Mouse (Mus musculus) forebrain, embryonic 14.5 days (tissue): ENCODE results near the gene Zfp652. TPM values are rescaled to one million over a fixed set of nuclear protein-coding genes. Genes with fewer than 3 reads are reported as not detected.

Source experiments
- ATAC-seq: fragments of 200-750 bp; cut with Nextera tagmentation; 2 replicates; pipeline ENCODE4 v1.8.0; 2017; ENCODE audit warnings: mild to moderate bottlenecking, moderate library complexity
- DNase-seq: peaks from one replicate; pipeline ENCODE4 v3.0.0-alpha.2; 2015; ENCODE audit warnings: low spot score
- H3K27ac ChIP-seq: fragments of 300-500 bp; sonication (generic); 2 replicates; pipeline ENCODE4 v1.5.1; 2014; ENCODE audit warnings: low read depth, mild to moderate bottlenecking, control low read depth, low read length, moderate library complexity
- H3K27me3 ChIP-seq: fragments of 300-500 bp; sonication (generic); replicated peaks from 2 replicates; pipeline ENCODE4 v1.6.1; 2014; ENCODE audit warnings: low read length, control low read depth, mixed read lengths; ENCODE audit not compliant: control insufficient read depth, insufficient read depth
- H3K36me3 ChIP-seq: fragments of 300-500 bp; sonication (generic); 2 replicates; pipeline ENCODE4 v1.6.1; 2014; ENCODE audit warnings: low read length, control low read depth; ENCODE audit not compliant: control insufficient read depth, insufficient read depth
- H3K4me1 ChIP-seq: fragments of 300-500 bp; sonication (generic); 2 replicates; pipeline ENCODE4 v1.6.1; 2014; ENCODE audit warnings: antibody characterized with exemption, low read length, control low read depth; ENCODE audit not compliant: control insufficient read depth, insufficient read depth
- H3K4me2 ChIP-seq: fragments of 300-500 bp; sonication (generic); 2 replicates; pipeline ENCODE4 v1.6.1; 2014; ENCODE audit warnings: mild to moderate bottlenecking, control low read depth, low read length
- H3K4me3 ChIP-seq: fragments of 300-500 bp; sonication (generic); 2 replicates; pipeline ENCODE4 v1.5.1; 2014; ENCODE audit warnings: low read depth, low read length, control low read depth
- H3K9ac ChIP-seq: fragments of 300-500 bp; sonication (generic); 2 replicates; pipeline ENCODE4 v1.6.1; 2014; ENCODE audit warnings: mild to moderate bottlenecking, low read length, control low read depth, moderate library complexity
- H3K9me3 ChIP-seq: fragments of 300-500 bp; sonication (generic); replicated peaks from 2 replicates; pipeline ENCODE4 v1.6.1; 2016; ENCODE audit warnings: low read length, control low read depth, mixed read lengths; ENCODE audit not compliant: control insufficient read depth
- WGBS: fragments of 180-500 bp; shearing (Covaris S2); extraction: QIAGEN DNeasy Blood & Tissue Kit; methylation state at CpG from one replicate; pipeline ENCODE4 v1.1.7; 2014; 5-methylcytosine and 5-hydroxymethylcytosine counted together
- polyA plus RNA-seq: library from polyadenylated mRNA; unstranded; fragments of >200 nt; fragmentation: Nextera tagmentation; extraction: Ambion mirVana; gene quantifications from 2 replicates; pipeline ENCODE4 v1.2.1, GENCODE M21; 2014

Gene Zfp652
- polyA plus RNA-seq, 1 experiment from 2014 or later, result 11.7 TPM

- no peak overlapping the region for H3K4me2 ChIP-seq
- no peaks in the 10 kb centered on the region for H3K4me1 ChIP-seq
- 94% methylated on average over 10 of the region's 10 CpGs for WGBS
- no peak overlapping the region for H3K4me3 ChIP-seq
- no peak overlapping the region for H3K9ac ChIP-seq
- H3K27ac ChIP-seq, result no peak overlapping the region
- ATAC-seq (no peak), DNase-seq (no peak)
- no peaks in the 10 kb centered on the region for H3K9me3 ChIP-seq
- peaks cover 36% of the 10 kb centered on the region for H3K36me3 ChIP-seq
- no peaks in the 10 kb centered on the region for H3K27me3 ChIP-seq
Measured at GRCm38 (mm10) chr11:95765334-95765733, 52.9 kb downstream of the Zfp652 start.

GRCm38 (mm10) chr11:95768244-95768643 is 55.8 kb downstream of the Zfp652 start:
- Histone ChIP-seq H3K27ac (no peak overlapping the region), H3K4me2 (no peak overlapping the region), H3K4me3 (no peak overlapping the region), H3K4me1 (no peaks in the 10 kb centered on the region), H3K36me3 (peaks cover 37% of the 10 kb centered on the region), H3K9ac (no peak overlapping the region), H3K9me3 (no peaks in the 10 kb centered on the region), H3K27me3 (no peaks in the 10 kb centered on the region)
- 89% methylated on average over 6 of the region's 6 CpGs for WGBS
- DNase-seq, result no peak
- no peak for ATAC-seq

DNA sequence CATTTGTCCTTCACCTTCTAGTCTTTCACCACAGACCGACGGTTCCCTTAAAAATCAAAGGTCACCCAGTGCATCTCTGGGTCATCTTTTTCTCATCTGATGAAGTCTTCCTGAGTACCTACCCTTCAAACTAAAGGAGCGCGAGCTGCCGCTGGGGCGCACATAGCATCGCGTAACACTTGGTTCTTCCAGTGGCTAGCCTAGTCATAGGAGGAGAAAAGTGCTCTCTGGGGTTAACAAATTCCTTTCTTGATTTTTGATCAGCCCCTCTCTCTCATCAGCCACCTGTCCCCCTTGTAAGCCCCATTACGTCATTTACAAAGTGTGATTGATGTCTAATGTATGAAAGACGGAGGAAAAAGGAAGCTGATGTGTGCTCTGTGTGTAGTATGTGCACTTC is 56.7 kb downstream of the Zfp652 start:
- Histone ChIP-seq H3K4me2 (no peak overlapping the region), H3K27ac (no peak overlapping the region), H3K36me3 (peaks cover 27% of the 10 kb centered on the region), H3K9me3 (no peaks in the 10 kb centered on the region), H3K9ac (no peak overlapping the region), H3K4me1 (no peaks in the 10 kb centered on the region), H3K27me3 (no peaks in the 10 kb centered on the region), H3K4me3 (no peak overlapping the region)
- DNase-seq (no peak), ATAC-seq (no peak)
- WGBS, result 93% methylated on average over 10 of the region's 10 CpGs

DNA sequence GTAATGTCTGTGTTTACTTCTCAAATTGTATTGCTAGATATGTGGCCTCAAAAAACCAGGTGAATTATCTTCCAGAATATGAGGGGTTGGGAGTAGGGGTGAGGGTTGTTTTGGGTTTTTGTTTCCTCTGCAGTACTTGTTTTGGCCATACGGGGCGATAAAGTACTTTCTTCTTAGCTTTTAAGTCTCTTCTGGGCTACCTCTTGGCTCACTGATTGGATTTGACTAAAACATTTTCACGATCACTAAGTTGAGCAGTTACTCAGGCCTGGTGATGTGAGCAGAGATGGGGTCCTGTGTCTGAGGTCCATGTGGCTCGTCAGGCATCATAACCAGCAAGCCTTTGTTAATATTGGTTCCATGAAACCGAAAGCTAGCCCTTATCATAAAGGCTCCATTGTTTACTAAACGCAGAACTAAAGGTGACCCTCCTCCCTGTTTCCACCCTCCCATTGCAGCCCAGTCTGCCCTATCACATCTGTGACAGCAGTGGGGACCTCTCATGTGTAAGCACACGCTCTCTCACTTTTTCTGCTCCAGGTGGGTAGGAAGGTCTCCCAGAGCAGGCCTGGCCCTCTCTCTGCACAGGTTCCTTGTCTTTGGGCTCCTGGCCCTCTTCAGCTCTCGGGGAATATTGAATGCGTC is 58.4 kb downstream of the Zfp652 start:
- Histone ChIP-seq H3K9ac (no peak overlapping the region), H3K9me3 (no peaks in the 10 kb centered on the region), H3K4me3 (no peak overlapping the region), H3K27me3 (no peaks in the 10 kb centered on the region), H3K27ac (no peak overlapping the region), H3K36me3 (peaks cover 19% of the 10 kb centered on the region), H3K4me1 (no peaks in the 10 kb centered on the region), H3K4me2 (no peak overlapping the region)
- no peak for ATAC-seq
- peak; percentile 46 for DNase-seq
- WGBS, result 60% methylated on average over 9 of the region's 9 CpGs

GRCm38 (mm10) chr11:95771665-95772064 is 59.2 kb downstream of the Zfp652 start:
- peaks cover 19% of the 10 kb centered on the region for H3K36me3 ChIP-seq
- 92% methylated on average over 8 of the region's 8 CpGs for WGBS
- H3K9me3 ChIP-seq, result no peaks in the 10 kb centered on the region
- H3K27ac ChIP-seq, result no peak overlapping the region
- no peak overlapping the region for H3K9ac ChIP-seq
- H3K27me3 ChIP-seq, result no peaks in the 10 kb centered on the region
- no peak overlapping the region for H3K4me3 ChIP-seq
- no peak for DNase-seq
- no peaks in the 10 kb centered on the region for H3K4me1 ChIP-seq
- H3K4me2 ChIP-seq, result no peak overlapping the region
- no peak for ATAC-seq

- H3K4me1 ChIP-seq, result no peaks in the 10 kb centered on the region
- peaks cover 20% of the 10 kb centered on the region for H3K36me3 ChIP-seq
- H3K4me3 ChIP-seq, result no peak overlapping the region
- H3K9me3 ChIP-seq, result no peaks in the 10 kb centered on the region
- no peak for DNase-seq
- 75% methylated on average over 3 of the region's 3 CpGs for WGBS
- ATAC-seq, result no peak
- H3K9ac ChIP-seq, result no peak overlapping the region
- no peak overlapping the region for H3K27ac ChIP-seq
- H3K4me2 ChIP-seq, result no peak overlapping the region
- no peaks in the 10 kb centered on the region for H3K27me3 ChIP-seq
Measured at GRCm38 (mm10) chr11:95773264-95773663, 60.8 kb downstream of the Zfp652 start.

GRCm38 (mm10) chr11:95777323-95778297 is 65.1 kb downstream of the Zfp652 start:
- ATAC-seq, result no peak
- DNase-seq, result no peak
- 0 out of 2 replicates have a peak, but pooled peaks cover 3% of the 10 kb centered on the region for H3K36me3 ChIP-seq
- no peak overlapping the region for H3K9ac ChIP-seq
- no peaks in the 10 kb centered on the region for H3K27me3 ChIP-seq
- no peak overlapping the region for H3K4me2 ChIP-seq
- WGBS, result 74% methylated on average over 17 of the region's 17 CpGs
- no peak overlapping the region for H3K4me3 ChIP-seq
- no peaks in the 10 kb centered on the region for H3K9me3 ChIP-seq
- H3K4me1 ChIP-seq, result no peaks in the 10 kb centered on the region
- H3K27ac ChIP-seq, result no peak overlapping the region

GRCm38 (mm10) chr11:95778831-95779251 is 66.4 kb downstream of the Zfp652 start:
- DNase-seq (no peak), ATAC-seq (no peak)
- WGBS, result 82% methylated on average over 4 of the region's 4 CpGs
- H3K27me3 ChIP-seq, result no peaks in the 10 kb centered on the region
- no peak overlapping the region for H3K27ac ChIP-seq
- no peaks in the 10 kb centered on the region for H3K4me1 ChIP-seq
- H3K4me3 ChIP-seq, result no peak overlapping the region
- no peak overlapping the region for H3K9ac ChIP-seq
- H3K36me3 ChIP-seq, result 0 out of 2 replicates have a peak, but pooled peaks cover 3% of the 10 kb centered on the region
- H3K9me3 ChIP-seq, result no peaks in the 10 kb centered on the region
- no peak overlapping the region for H3K4me2 ChIP-seq

GRCm38 (mm10) chr11:95779366-95779765 is 66.9 kb downstream of the Zfp652 start:
- DNase-seq (no peak), ATAC-seq (no peak)
- H3K27me3 ChIP-seq, result no peaks in the 10 kb centered on the region
- 96% methylated on average over 4 of the region's 4 CpGs for WGBS
- H3K9me3 ChIP-seq, result no peaks in the 10 kb centered on the region
- no peak overlapping the region for H3K9ac ChIP-seq
- H3K4me2 ChIP-seq, result no peak overlapping the region
- H3K4me1 ChIP-seq, result no peaks in the 10 kb centered on the region
- H3K4me3 ChIP-seq, result no peak overlapping the region
- no peak overlapping the region for H3K27ac ChIP-seq
- H3K36me3 ChIP-seq, result 0 out of 2 replicates have a peak, but pooled peaks cover 3% of the 10 kb centered on the region
